Mouse (Mus musculus): ENCODE data around the gene Gm10309.

The Gm10309 gene

GRCm38 (mm10) chr17:86476674-86477073 lies 28.4 kb downstream of the Gm10309 start:
- DNase-seq (ENCODE audit: low read depth, low spot score): no peak

GRCm38 (mm10) chr17:86471684-86472083 lies 33.3 kb downstream of the Gm10309 start:
- DNase-seq (ENCODE audit: low read depth, low spot score): peak; percentile 82

- DNase-seq (ENCODE audit: low read depth, low spot score): no peak
Measured at GRCm38 (mm10) chr17:86470160-86470559, 34.9 kb downstream of the Gm10309 start.

GRCm38 (mm10) chr17:86467967-86468366 lies 37.1 kb downstream of the Gm10309 start:
- no peak for DNase-seq (ENCODE audit: low read depth, low spot score)

GRCm38 (mm10) chr17:86467291-86467898 lies 37.6 kb downstream of the Gm10309 start:
- no peak for DNase-seq (ENCODE audit: low read depth, low spot score)

GRCm38 (mm10) chr17:86466871-86467270 lies 38.2 kb downstream of the Gm10309 start:
- no peak for DNase-seq (ENCODE audit: low read depth, low spot score)

GRCm38 (mm10) chr17:86466412-86466811 lies 38.6 kb downstream of the Gm10309 start:
- DNase-seq (ENCODE audit: low read depth, low spot score): no peak

GRCm38 (mm10) chr17:86465865-86466264 lies 39.2 kb downstream of the Gm10309 start:
- DNase-seq (ENCODE audit: low read depth, low spot score): no peak

GRCm38 (mm10) chr17:86464689-86465363 lies 40.2 kb downstream of the Gm10309 start:
- DNase-seq (ENCODE audit: low read depth, low spot score): peak; percentile 35

- no peak for DNase-seq (ENCODE audit: low read depth, low spot score)
Measured at GRCm38 (mm10) chr17:86464197-86464596, 40.8 kb downstream of the Gm10309 start.

GRCm38 (mm10) chr17:86463369-86463768 lies 41.7 kb downstream of the Gm10309 start:
- DNase-seq (ENCODE audit: low read depth, low spot score): no peak

GRCm38 (mm10) chr17:86460645-86461430 lies 44.2 kb downstream of the Gm10309 start:
- DNase-seq (ENCODE audit: low read depth, low spot score): peak; percentile 60

GRCm38 (mm10) chr17:86458302-86458980 lies 46.6 kb downstream of the Gm10309 start:
- no peak for DNase-seq (ENCODE audit: low read depth, low spot score)

- DNase-seq (ENCODE audit: low read depth, low spot score): no peak
Measured at GRCm38 (mm10) chr17:86456512-86456911, 48.5 kb downstream of the Gm10309 start.

GRCm38 (mm10) chr17:86454351-86454706 lies 50.7 kb downstream of the Gm10309 start:
- DNase-seq (ENCODE audit: low read depth, low spot score): no peak

- DNase-seq (ENCODE audit: low read depth, low spot score): no peak
Measured at GRCm38 (mm10) chr17:86453673-86454350, 51.2 kb downstream of the Gm10309 start.

- no peak for DNase-seq (ENCODE audit: low read depth, low spot score)
Measured at GRCm38 (mm10) chr17:86452934-86453333, 52.1 kb downstream of the Gm10309 start.

Measured in ZHBTc4 (cell line).